8 mouse cellular contexts compared by ENCODE assay signal in genomic region chr1:36064223-36064622, GRCm38 (mm10). TPM values are rescaled to one million over a fixed set of nuclear protein-coding genes. Genes with fewer than 3 reads are reported as not detected.
DNase-seq lines count a peak whose midpoint lies in the region; ATAC-seq and TF ChIP-seq lines count a peak whose summit lies in the region.

No protein-coding gene starts in this region.

- ATAC-seq in forebrain, postnatal 0 days: no peak

- TF ChIP-seq CTCF in kidney, adult 2 months (conservative IDR thresholded peaks at IDR 0.05; ENCODE audit: insufficient read depth, insufficient read length, low read depth, low read length): no peak
- TF ChIP-seq CTCF in forebrain, postnatal 0 days (IDR thresholded peaks at IDR 0.05; ENCODE audit: low read depth): 0 out of 2 replicates have a peak, but pooled peaks have one; percentile 3

- H3K4me3 ChIP-seq in kidney, adult 2 months (ENCODE audit: insufficient read depth, low read depth, low read length): no peak overlapping the region
- H3K4me3 ChIP-seq in brown adipose tissue, adult 24 weeks (ENCODE audit: insufficient read depth, low read depth, low read length): peak overlapping the region; percentile 50
- no peak overlapping the region for H3K4me3 ChIP-seq in forebrain, postnatal 0 days (ENCODE audit: low read depth, low read length)
- H3K4me3 ChIP-seq in midbrain, embryonic 10.5 days: peak overlapping the region; percentile 37

- 68% methylated on average over 4 of the region's 4 CpGs for WGBS in kidney, adult 2 months
- 36% methylated on average over 4 of the region's 4 CpGs for WGBS in forebrain, postnatal 0 days
- WGBS in midbrain, embryonic 10.5 days: 33% methylated on average over 4 of the region's 4 CpGs

- DNase-seq in kidney, adult 2 months: no peak
- no peak for DNase-seq in kidney, adult 8-10 months
- DNase-seq in forebrain, postnatal 0 days: no peak
- DNase-seq in midbrain, embryonic 10.5 days (ENCODE audit: low spot score): peak; percentile 16
- DNase-seq in thymus, postnatal 36 days: no peak
- DNase-seq in embryo, embryonic 9.5 days (ENCODE audit: extremely low spot score): no peak
- DNase-seq in layer of hippocampus, adult 8-10 months (ENCODE audit: low spot score in 2 of 2): no peak

- no peak for TF ChIP-seq POLR2A in kidney, adult 2 months (IDR thresholded peaks at IDR 0.05; ENCODE audit: low read depth, low read length)

- H3K9ac ChIP-seq in forebrain, postnatal 0 days: no peak overlapping the region

- peaks cover 23% of the 10 kb centered on the region for H3K4me1 ChIP-seq in kidney, adult 2 months (ENCODE audit: control insufficient read depth, insufficient read depth, low read length)
- peaks cover 10% of the 10 kb centered on the region for H3K4me1 ChIP-seq in brown adipose tissue, adult 24 weeks (ENCODE audit: control insufficient read depth, insufficient read depth, insufficient read length, low read length)
- H3K4me1 ChIP-seq in forebrain, postnatal 0 days (ENCODE audit: insufficient read depth): peaks cover 10% of the 10 kb centered on the region
- H3K4me1 ChIP-seq in midbrain, embryonic 10.5 days: peaks cover 88% of the 10 kb centered on the region

- H3K9me3 ChIP-seq in forebrain, postnatal 0 days (ENCODE audit: low read length): no peaks in the 10 kb centered on the region
- H3K9me3 ChIP-seq in midbrain, embryonic 10.5 days (replicated peaks): no peaks in the 10 kb centered on the region

- H3K4me2 ChIP-seq in forebrain, postnatal 0 days (ENCODE audit: low read depth): peak overlapping the region; percentile 52; the same call in 1 of the 2 replicates

- H3K27ac ChIP-seq in kidney, adult 2 months (ENCODE audit: insufficient read depth, low read depth, low read length): peak overlapping the region; percentile 70; the same call in 1 of the 2 replicates
- H3K27ac ChIP-seq in brown adipose tissue, adult 24 weeks (replicated peaks; ENCODE audit: low read depth, low read length): no peak overlapping the region
- H3K27ac ChIP-seq in forebrain, postnatal 0 days (ENCODE audit: low read depth, low read length): no peak overlapping the region
- H3K27ac ChIP-seq in midbrain, embryonic 10.5 days (replicated peaks): peak overlapping the region; percentile 87

- H3K27me3 ChIP-seq in kidney, adult 2 months (replicated peaks; ENCODE audit: control insufficient read depth, insufficient read depth, low read length): no peaks in the 10 kb centered on the region
- H3K27me3 ChIP-seq in forebrain, postnatal 0 days (ENCODE audit: insufficient read depth, low read length): no peaks in the 10 kb centered on the region
- H3K27me3 ChIP-seq in midbrain, embryonic 10.5 days (ENCODE audit: low read depth, poor library complexity, severe bottlenecking): peaks cover 21% of the 10 kb centered on the region

- H3K36me3 ChIP-seq in kidney, adult 2 months (ENCODE audit: control insufficient read depth, insufficient read depth, low read length): no peaks in the 10 kb centered on the region
- no peaks in the 10 kb centered on the region for H3K36me3 ChIP-seq in forebrain, postnatal 0 days (ENCODE audit: insufficient read depth)
- no peaks in the 10 kb centered on the region for H3K36me3 ChIP-seq in midbrain, embryonic 10.5 days

RNA-seq across cellular contexts. Expression of gene Hs6st1, which starts 4.0 kb away (rescaled TPM):
- 123 and 142 TPM in 2 replicates for polyA plus RNA-seq in kidney, adult 2 months (2012; rRNA removed)
- polyA plus RNA-seq in brown adipose tissue, adult 24 weeks (2012; ENCODE audit: insufficient read depth, insufficient read length, missing spikeins): 8.8 and 12.1 TPM in 2 replicates
- total RNA-seq in forebrain, postnatal 0 days (2014; rRNA removed): 52.5 and 61.1 TPM in 2 replicates
- 13.9 and 16.6 TPM in 2 replicates for polyA plus RNA-seq in forebrain, postnatal 0 days (2015; fragmentation: Nextera tagmentation; extraction: Ambion mirVana)
- polyA plus RNA-seq in midbrain, embryonic 10.5 days (2016; fragmentation: Nextera tagmentation; extraction: Ambion mirVana): 4.9 and 5.4 TPM in 2 replicates
- total RNA-seq in layer of hippocampus, adult 8-10 months (2022): 10 to 100 TPM; 39.0 to 42.6 (median 40.2) TPM

Comparison
In these comparisons a context has a peak if more than half of its experiments do, and no peak if none do; other contexts are left out.
1. H3K27ac ChIP-seq: peak in kidney, adult 2 months (single experiment) and midbrain, embryonic 10.5 days (single experiment); none in brown adipose tissue, adult 24 weeks (single experiment) and forebrain, postnatal 0 days (single experiment).
2. H3K4me3 ChIP-seq: peak in brown adipose tissue, adult 24 weeks (single experiment) and midbrain, embryonic 10.5 days (single experiment); none in kidney, adult 2 months (single experiment) and forebrain, postnatal 0 days (single experiment).